Mouse (Mus musculus) central nervous system, embryonic 11.5 days (tissue): ENCODE data around the gene Nfkbil1. TPM values are rescaled to one million over a fixed set of nuclear protein-coding genes. Genes with fewer than 3 reads are reported as not detected.

ENCODE experiments used
- polyA plus RNA-seq: library from polyadenylated mRNA; depleted of rRNA; stranded (reverse); fragments of >200 nt; gene quantifications from 2 replicates; pipeline ENCODE4 v1.2.3, GENCODE M21; 2012; rRNA removed

The Nfkbil1 gene
- polyA plus RNA-seq: 12.8 and 19.3 TPM in 2 replicates

DNA sequence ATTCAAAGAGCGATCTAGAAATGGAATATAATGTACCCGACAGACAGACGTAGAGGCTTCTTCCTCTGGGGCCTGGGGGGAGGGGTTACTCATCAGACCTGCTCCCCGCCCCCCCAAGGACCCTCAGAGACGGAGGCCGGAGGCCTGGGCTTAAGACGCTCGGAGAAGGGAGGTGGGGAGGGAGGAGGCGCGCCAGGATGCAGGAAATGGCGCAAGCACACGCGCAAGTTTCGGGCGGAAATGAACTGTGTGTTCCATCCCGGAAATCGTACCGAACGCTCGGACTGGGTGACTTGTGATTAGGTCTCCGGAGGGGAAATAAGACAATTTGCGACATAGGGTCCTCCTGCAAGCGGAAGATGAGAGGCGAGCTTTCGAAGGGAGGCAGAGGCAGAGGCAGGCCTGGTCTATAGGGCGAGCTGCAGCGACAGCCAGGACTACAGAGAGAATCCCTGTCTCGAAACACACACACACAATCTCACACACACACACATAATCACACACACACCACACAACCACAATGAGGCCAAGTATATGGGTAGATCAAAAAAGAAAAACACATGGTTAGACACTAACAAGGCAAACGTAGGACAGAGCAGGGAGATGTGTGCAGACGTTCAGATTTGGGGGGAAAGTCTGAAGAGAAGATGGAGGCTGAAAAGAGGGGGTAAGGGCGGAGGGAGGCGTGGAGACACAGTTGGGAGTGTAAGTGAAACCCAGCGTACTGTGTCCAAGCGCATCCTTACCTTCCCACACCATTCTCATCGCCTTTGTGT, at the start of gene Nfkbil1:
Nfkbil1 (minus strand) TSS at position 179 of the 776 bp plus-strand sequence.

DNA sequence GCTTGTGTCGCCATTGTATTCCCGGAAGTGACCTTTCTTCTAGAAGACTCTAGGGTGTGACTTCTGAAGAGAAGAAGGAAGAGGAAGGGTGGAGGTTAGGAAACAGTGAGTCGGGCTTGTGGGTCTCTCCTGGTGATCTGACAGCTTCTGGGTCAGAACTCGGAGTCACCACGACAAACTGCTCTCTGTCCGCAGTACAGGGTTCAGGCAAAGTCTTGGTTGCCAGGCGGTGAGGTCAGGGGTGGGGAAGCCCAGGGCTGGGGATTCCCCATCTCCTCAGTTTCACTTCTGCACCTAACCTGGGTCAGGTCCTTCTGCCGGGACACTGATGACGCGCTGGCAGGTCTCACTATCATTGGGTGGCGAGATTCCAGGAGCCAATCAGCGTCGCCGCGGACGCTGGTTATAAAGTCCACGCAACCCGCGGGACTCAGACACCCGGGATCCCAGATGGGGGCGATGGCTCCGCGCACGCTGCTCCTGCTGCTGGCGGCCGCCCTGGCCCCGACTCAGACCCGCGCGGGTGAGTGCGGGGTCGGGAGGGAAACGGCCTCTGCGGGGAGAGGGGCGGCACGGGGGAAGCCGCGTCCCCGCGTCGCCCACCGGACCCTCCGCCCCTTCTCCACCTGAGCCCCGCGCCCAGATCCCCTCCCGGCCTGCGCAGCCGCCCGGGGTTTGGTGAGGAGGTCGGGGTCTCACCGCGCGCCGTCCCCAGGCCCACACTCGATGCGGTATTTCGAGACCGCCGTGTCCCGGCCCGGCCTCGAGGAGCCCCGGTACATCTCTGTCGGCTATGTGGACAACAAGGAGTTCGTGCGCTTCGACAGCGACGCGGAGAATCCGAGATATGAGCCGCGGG, 27.3 kb upstream of the Nfkbil1 start, which contains the start of gene H2-D1:
H2-D1 (plus strand) TSS at position 67 of the 859 bp plus-strand sequence.

DNA sequence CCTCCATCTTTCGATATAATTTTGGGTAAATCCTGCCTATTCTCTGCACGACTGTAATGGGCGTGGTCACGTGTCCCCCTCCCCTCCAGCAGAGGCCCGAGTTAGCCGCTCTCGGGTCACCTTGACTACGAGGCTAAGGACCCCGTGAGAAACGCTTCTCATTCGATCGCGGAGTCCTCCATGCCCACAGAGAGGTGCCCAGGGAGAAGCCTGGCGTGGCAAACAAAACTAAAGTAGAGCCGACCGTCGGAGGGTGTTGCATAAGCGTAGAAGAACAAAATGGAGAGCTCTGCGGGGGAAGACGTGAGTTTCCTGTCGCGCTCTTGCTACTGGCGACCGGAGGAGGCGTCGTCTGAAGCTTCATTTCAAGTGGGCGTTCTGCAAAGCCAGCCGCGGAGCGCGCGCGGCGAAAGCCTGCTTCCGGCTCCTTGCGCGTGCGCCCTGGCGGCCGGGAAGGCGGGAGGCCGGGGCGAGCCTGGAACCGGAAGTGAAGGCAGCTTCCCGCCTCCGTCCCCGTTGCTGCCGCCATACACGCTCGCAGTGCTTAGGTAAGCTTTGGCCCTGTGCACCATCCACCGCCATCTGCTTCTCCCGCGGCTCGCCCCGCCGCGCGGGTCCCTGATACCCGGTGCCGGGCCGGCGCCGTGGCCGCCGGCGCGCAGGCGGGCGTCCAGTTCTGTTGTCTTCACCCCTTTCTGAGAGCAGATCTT, 5.9 kb upstream of the Nfkbil1 start, which contains the start of gene Ddx39b:
Ddx39b (plus strand) TSS at position 442 of the 710 bp plus-strand sequence.

DNA sequence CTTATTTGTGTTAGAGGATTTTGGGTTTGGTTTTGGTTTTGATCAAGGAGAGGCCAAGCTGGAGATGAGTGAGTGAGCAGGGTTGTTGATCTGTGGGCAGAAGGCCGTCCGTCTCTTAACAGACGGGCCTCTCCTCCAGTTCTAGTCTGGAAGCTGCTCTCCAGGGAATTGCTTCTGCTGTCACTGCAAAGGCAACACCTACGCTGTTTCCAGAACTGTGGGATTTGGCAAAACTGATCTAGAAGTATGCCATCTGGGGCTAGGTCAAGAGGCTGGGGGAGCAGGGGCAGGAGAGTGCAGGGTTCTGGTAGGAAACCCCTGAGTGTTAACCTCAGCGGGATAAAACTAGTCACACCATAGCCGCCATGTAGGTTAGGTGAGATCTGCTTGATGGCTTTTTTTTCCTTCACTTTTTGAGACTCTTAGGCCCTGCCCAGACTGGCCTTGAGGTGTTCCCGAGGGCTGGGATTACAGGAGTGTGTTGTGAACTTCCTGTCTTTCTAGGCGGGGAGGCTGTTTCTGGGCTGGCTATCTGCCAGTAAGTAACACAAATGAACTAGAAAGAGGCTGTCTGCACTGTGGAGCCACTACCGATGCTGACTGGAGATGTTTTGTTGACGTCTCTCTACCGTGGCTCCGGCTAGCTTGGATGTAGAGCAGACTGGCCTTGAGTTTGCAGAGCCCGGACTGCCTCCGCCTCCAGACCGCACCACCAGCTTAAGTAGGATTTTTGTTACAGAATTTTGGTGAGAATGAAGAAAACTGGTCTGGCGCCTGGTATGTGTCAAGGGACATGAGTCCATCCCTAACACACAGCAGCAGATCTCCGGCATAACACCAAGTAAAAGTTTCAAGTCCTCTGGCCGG, 2.2 kb downstream of the Nfkbil1 start, which contains the start of gene Atp6v1g2:
Atp6v1g2 (plus strand) TSS at position 547 of the 867 bp plus-strand sequence.

DNA sequence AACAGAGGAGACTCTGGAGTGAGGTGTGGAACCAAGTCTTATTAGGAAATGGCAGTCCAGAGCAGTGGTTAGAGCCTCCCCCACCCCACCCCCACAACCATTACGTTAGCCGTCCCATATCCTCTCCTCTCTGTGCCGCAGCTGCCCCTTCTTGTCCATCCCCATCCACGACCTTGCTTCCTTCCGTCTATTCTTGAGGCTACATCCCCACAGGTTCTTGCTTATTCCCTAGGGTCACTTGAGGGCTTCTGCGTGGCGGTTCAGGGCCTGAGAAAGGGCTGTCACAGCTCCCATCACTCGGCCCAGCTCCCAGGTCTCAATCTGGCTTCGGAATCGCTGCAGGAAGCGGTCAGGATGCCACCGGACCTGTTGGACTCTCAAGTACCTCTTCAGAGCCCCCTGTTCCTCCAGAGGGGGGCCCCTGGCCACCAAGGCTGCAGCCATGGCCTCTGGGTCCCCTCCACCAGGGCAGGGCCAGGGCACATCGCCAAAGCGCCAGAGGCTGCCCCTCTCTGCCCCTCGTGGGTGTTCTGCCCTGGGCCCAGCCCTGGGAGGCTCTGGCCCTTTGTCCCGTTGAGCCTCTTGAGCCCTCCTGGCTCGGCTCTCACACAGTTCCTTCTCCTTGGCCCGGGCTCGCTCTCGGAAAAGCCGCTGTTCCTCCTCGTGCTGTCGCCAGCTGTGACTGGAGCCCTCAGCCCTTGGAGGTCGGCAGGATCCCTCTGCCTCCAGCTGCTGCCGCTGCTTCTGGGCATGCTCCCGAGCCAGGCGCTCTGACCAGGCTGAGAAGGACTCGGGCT, 15.2 kb downstream of the Nfkbil1 start, which contains the start of gene Gm16181:
Gm16181 (plus strand) TSS at position 679 of the 797 bp plus-strand sequence.

DNA sequence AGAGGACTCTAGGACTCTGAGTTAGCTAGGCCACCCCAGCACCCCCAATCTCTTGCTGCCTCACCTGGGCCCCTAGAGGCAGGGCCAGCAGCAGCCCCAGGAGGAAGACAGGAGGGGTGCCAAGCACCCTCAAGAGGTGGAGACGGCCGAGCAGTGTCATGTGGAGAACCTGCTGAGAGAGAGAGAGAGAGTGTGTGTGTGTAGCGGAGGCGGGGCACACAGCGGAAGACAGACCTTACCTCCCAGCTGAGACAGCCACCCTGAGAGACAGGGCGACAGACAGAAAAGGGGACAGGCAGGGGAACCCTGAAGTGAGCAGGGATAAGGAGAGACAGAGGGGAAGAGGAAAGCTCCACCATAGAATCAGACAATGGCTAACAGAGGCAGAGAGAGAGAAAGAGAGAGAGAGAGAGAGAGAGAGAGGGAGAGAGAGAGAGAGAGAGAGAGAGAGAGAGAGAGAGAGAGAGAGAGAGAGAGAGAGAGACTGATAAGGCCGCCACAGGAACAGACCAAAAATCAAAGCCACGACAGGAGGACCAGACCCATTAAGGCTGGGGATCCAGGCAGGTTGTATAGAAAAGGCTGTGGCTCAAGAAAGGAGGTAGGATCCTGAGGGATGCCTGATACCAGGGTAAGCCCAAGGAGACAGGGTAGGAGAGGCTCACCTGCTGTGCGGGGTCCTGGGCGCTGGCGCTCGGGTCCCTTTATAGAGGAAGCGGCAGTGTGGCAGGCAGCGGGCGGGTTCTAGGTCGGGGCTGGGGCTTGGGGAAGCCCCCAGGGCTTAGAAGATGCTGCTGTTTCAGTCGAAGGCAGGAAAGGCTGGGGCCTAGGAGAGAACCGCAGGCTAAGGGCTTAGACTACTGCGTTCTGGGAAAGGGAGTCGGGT, 30.9 kb downstream of the Nfkbil1 start, which contains the start of gene Lta:
Lta (minus strand) TSS at position 858 of the 886 bp plus-strand sequence.

DNA sequence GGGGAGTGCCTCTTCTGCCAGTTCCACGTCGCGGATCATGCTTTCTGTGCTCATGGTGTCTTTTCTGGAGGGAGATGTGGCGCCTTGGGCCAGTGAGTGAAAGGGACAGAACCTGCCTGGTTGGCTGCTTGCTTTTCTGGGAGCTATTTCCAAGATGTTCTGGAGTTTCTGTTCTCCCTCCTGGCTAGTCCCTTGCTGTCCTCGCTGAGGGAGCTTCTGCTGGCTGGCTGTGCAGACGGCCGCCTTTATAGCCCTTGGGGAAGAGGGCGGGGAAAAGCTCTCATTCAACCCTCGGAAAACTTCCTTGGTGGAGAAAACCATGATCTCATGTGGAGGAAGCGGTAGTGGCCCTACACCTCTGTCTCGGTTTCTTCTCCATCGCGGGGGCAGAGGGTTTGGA, 33.8 kb downstream of the Nfkbil1 start, which contains the start of gene Tnf:
Tnf (minus strand) TSS at position 221 of the 400 bp plus-strand sequence.

DNA sequence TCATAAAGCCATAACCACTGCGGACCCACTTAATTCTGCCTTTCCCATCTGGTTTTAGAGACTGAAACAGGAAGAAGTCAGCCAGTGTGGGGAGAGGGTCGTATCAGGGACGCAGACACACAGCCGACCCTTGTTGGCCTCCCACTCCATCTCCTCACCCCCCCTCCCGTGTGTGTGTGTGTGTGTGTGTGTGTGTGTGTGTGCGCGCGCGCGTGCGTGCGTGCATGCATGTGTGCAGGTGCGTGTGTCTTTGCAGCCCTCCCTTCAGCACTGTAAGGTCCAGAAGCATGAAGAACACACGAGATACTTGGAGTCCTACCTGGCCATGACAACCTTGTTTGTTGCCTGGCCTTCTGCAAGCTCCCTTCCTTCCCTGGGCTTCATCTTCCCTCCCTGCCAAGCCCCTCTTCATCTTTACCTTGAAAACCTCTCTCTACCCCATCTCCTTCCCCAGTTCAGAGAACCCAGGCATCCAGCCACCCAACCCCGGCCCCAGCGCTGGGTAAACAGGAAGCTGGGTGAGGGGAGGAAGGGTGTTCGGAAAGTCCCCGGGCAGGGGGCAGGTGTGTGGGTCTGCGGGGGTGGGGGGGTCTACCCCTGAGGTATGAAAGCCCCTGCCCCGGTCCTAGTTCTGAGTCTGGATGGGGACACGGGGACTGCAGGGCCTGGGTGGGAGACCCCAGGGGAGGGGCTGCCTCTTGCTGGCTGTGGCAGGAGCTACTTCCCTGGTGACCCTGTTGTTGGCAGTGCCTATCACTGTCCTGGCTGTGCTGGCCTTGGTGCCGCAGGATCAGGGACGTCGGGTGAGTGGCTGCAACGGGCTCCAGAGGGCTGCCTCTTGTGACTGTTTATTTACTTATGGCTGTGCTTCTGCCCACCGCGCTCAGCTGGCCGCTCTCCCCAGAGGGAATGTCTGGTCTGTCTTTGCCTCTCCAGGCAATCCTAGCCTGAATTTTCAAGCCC, 41.4 kb downstream of the Nfkbil1 start, which contains the start of gene Ltb:
Ltb (plus strand) TSS at position 559 of the 963 bp plus-strand sequence.

DNA sequence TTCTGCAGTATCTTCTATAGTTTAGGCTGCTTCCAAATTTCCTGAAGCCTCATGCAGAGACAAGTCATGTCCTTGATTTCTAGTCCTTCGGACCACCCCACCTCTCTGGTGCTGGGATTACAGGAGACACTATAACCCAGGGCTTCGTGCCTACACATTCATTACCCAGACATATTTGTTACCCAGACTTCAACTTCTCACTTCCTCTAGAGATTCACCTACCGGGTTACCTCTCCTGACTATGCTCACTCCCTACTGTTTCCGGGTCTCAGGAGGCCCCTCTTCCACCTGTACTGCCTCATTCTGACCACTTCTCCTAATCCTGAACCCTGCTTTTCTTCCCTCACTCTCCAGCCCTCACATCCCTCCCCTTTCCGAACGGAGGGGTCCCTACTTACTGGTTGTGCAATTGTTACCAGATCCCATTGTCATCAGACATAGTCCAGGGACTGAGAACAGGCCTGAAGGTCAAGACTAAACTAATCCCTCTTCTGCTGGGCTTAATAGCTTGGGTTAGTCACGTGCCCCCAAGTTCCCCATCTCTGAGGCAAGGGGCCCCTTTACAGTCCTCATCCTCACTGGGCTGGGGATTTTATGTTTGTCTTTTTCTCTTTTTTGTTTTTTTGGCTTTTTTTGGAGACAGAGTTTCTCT, 47.5 kb downstream of the Nfkbil1 start, which contains the start of gene Lst1:
Lst1 (minus strand) TSS at position 481 of the 652 bp plus-strand sequence.

DNA sequence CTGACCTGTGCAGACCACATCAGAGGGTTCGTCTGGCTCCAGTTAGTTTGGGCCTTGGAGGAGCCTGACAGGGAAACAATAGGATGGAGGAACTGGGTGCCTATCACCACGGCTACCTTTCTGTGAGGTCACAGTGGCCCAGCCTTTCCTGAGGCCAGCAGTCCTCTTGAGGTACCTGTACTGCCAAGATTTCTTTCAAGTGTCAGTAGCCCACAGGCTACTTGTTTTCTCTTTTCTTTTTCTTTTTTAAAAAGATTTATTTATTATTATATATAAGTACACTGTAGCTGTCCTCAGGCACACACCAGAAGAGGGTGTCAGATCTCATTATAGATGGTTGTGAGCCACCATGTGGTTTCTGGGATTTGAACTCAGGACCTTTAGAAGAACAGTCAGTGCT, 59.6 kb downstream of the Nfkbil1 start, which contains the start of gene Aif1:
Aif1 (minus strand) TSS at position 101 of the 400 bp plus-strand sequence.

Other genes starting within 250 kb of the Nfkbil1 start
- gene Vars, start 234.8 kb downstream of the Nfkbil1 start, polyA plus RNA-seq: 127 and 135 TPM in 2 replicates
- gene Vwa7, start 219.2 kb downstream of the Nfkbil1 start, polyA plus RNA-seq: 0.60 and 0.76 TPM in 2 replicates
- 6.4 and 8.8 TPM in 2 replicates for gene Sapcd1, start 207.8 kb downstream of the Nfkbil1 start, polyA plus RNA-seq
- gene Msh5, start 189.0 kb downstream of the Nfkbil1 start, polyA plus RNA-seq: 6.7 and 11.0 TPM in 2 replicates
- gene Clic1, start 185.8 kb downstream of the Nfkbil1 start, polyA plus RNA-seq: 122 and 142 TPM in 2 replicates
- 392 and 957 TPM in 2 replicates for gene Ddah2, start 176.8 kb downstream of the Nfkbil1 start, polyA plus RNA-seq
- gene Ly6g6c, start 170.4 kb downstream of the Nfkbil1 start, polyA plus RNA-seq: 0.19 and 0.28 TPM in 2 replicates
- gene Mpig6b, start 169.6 kb downstream of the Nfkbil1 start, polyA plus RNA-seq: 0.67 and 0.88 TPM in 2 replicates
- 0.18 and 0.29 TPM in 2 replicates for gene Ly6g6e, start 158.9 kb downstream of the Nfkbil1 start, polyA plus RNA-seq
- 2.5 and 3.0 TPM in 2 replicates for gene Ly6g6d, start 157.7 kb downstream of the Nfkbil1 start, polyA plus RNA-seq
- 0.83 and 1.1 TPM in 2 replicates for gene Ly6g6f, start 150.2 kb downstream of the Nfkbil1 start, polyA plus RNA-seq
- 39.3 and 52.2 TPM in 2 replicates for gene Abhd16a, start 146.5 kb downstream of the Nfkbil1 start, polyA plus RNA-seq
- gene Ly6g5c, start 127.5 kb downstream of the Nfkbil1 start, polyA plus RNA-seq: not detected in 2 replicates
- 1.1 and 2.1 TPM in 2 replicates for gene Ly6g5b, start 120.4 kb downstream of the Nfkbil1 start, polyA plus RNA-seq
- 19.6 and 31.0 TPM in 2 replicates for gene Gpank1, start 114.3 kb downstream of the Nfkbil1 start, polyA plus RNA-seq
- 156 and 178 TPM in 2 replicates for gene Csnk2b, start 113.7 kb downstream of the Nfkbil1 start, polyA plus RNA-seq
- 5.3 and 13.0 TPM in 2 replicates for gene D17H6S53E, start 109.4 kb downstream of the Nfkbil1 start, polyA plus RNA-seq
- gene Apom, start 103.7 kb downstream of the Nfkbil1 start, polyA plus RNA-seq: 10.2 and 22.4 TPM in 2 replicates
- gene Bag6, start 100.6 kb downstream of the Nfkbil1 start, polyA plus RNA-seq: 201 and 247 TPM in 2 replicates
- 320 and 416 TPM in 2 replicates for gene Prrc2a, start 70.9 kb downstream of the Nfkbil1 start, polyA plus RNA-seq
- gene Aif1, start 59.7 kb downstream of the Nfkbil1 start, polyA plus RNA-seq: 3.3 and 4.8 TPM in 2 replicates
- gene Lst1, start 47.4 kb downstream of the Nfkbil1 start, polyA plus RNA-seq: 7.8 and 12.4 TPM in 2 replicates
- 0.25 and 0.34 TPM in 2 replicates for gene Ltb, start 41.4 kb downstream of the Nfkbil1 start, polyA plus RNA-seq
- 0.07 and 0.09 TPM in 2 replicates for gene Tnf, start 33.8 kb downstream of the Nfkbil1 start, polyA plus RNA-seq
- 0.04 and 0.07 TPM in 2 replicates for gene Lta, start 30.4 kb downstream of the Nfkbil1 start, polyA plus RNA-seq
- gene Gm16181, start 15.0 kb downstream of the Nfkbil1 start, polyA plus RNA-seq: not detected in 2 replicates
- 17.3 and 17.7 TPM in 2 replicates for gene Atp6v1g2, start 2.1 kb downstream of the Nfkbil1 start, polyA plus RNA-seq
- 967 and 1,050 TPM in 2 replicates for gene Ddx39b, start 6.0 kb upstream of the Nfkbil1 start, polyA plus RNA-seq
- gene H2-D1, start 26.9 kb upstream of the Nfkbil1 start, polyA plus RNA-seq: 19.9 and 27.4 TPM in 2 replicates
- 0.04 and 0.06 TPM in 2 replicates for gene H2-Q1, start 84.6 kb upstream of the Nfkbil1 start, polyA plus RNA-seq
- 0.43 and 1.0 TPM in 2 replicates for gene H2-Q2, start 106.5 kb upstream of the Nfkbil1 start, polyA plus RNA-seq
- 9.9 and 11.3 TPM in 2 replicates for gene H2-Q4, start 143.8 kb upstream of the Nfkbil1 start, polyA plus RNA-seq
- gene H2-Q6, start 189.1 kb upstream of the Nfkbil1 start, polyA plus RNA-seq: 1.5 and 2.1 TPM in 2 replicates
- gene H2-Q7, start 203.4 kb upstream of the Nfkbil1 start, polyA plus RNA-seq: 15.0 and 17.0 TPM in 2 replicates
- 2.2 and 4.0 TPM in 2 replicates for gene H2-Q10, start 234.3 kb upstream of the Nfkbil1 start, polyA plus RNA-seq